Mouse (Mus musculus) T-cell, adult 2 months (primary cell): ENCODE measurements around the gene Slc3a1.

Experiments
- DNase-seq: peaks from one replicate; pipeline ENCODE4 v3.0.0; 2022; ENCODE audit warnings: low spot score

The Slc3a1 gene

GRCm38 (mm10) chr17:85028093-85028739 lies at the start of gene Slc3a1:
Gene Slc3a1, plus strand, starts transcription at chr17:85028376.
- no peak for DNase-seq

GRCm38 (mm10) chr17:84981721-84982120 lies 46.5 kb upstream of the Slc3a1 start:
- DNase-seq: no peak

GRCm38 (mm10) chr17:84982735-84983134 lies 45.4 kb upstream of the Slc3a1 start:
- DNase-seq: no peak

GRCm38 (mm10) chr17:84986368-84986767 lies 41.8 kb upstream of the Slc3a1 start:
- no peak for DNase-seq

- no peak for DNase-seq
These were observed 40.3 kb upstream of the Slc3a1 start for GRCm38 (mm10) chr17:84987834-84988410.

- DNase-seq: no peak
These were observed 39.7 kb upstream of the Slc3a1 start for GRCm38 (mm10) chr17:84988514-84988913.

- DNase-seq: no peak
These were observed 32.3 kb upstream of the Slc3a1 start for GRCm38 (mm10) chr17:84995844-84996243.

GRCm38 (mm10) chr17:84997639-84998038 lies 30.5 kb upstream of the Slc3a1 start:
- DNase-seq: peak; percentile 19

- DNase-seq: no peak
These were observed 28.5 kb upstream of the Slc3a1 start for GRCm38 (mm10) chr17:84999636-85000035.

- no peak for DNase-seq
These were observed 14.7 kb upstream of the Slc3a1 start for GRCm38 (mm10) chr17:85013485-85013884.

- DNase-seq: no peak
These were observed 13.5 kb upstream of the Slc3a1 start for GRCm38 (mm10) chr17:85014632-85015031.

- DNase-seq: no peak
These were observed 9.8 kb upstream of the Slc3a1 start for GRCm38 (mm10) chr17:85018344-85018743.

GRCm38 (mm10) chr17:85018794-85019193 lies 9.4 kb upstream of the Slc3a1 start:
- no peak for DNase-seq

GRCm38 (mm10) chr17:85020343-85020742 lies 7.8 kb upstream of the Slc3a1 start:
- no peak for DNase-seq

GRCm38 (mm10) chr17:85023247-85024167 lies 4.7 kb upstream of the Slc3a1 start:
- DNase-seq: peak; percentile 86

GRCm38 (mm10) chr17:85024237-85024636 lies 3.9 kb upstream of the Slc3a1 start:
- DNase-seq: no peak

GRCm38 (mm10) chr17:85025151-85025550 lies 3.0 kb upstream of the Slc3a1 start:
- no peak for DNase-seq

- DNase-seq: no peak
These were observed 1.7 kb upstream of the Slc3a1 start for GRCm38 (mm10) chr17:85026436-85026835.

GRCm38 (mm10) chr17:85027247-85027646 lies 929 bp upstream of the Slc3a1 start:
- no peak for DNase-seq

GRCm38 (mm10) chr17:85028797-85029196 lies 621 bp downstream of the Slc3a1 start:
- no peak for DNase-seq

GRCm38 (mm10) chr17:85030651-85031050 lies 2.5 kb downstream of the Slc3a1 start:
- no peak for DNase-seq

- no peak for DNase-seq
These were observed 4.9 kb downstream of the Slc3a1 start for GRCm38 (mm10) chr17:85033087-85033486.

GRCm38 (mm10) chr17:85034068-85034467 lies 5.9 kb downstream of the Slc3a1 start:
- DNase-seq: no peak
